Mouse (Mus musculus): ENCODE measurements around the gene Rbmy. TPM values are rescaled to one million over a fixed set of nuclear protein-coding genes. Genes with fewer than 3 reads are reported as not detected.
"Not testable (repeated sequence)": the region's sequence is repeated elsewhere in the genome, so short reads cannot be mapped to it uniquely, and the experiment has no call there.

Rbmy gene
- not detected for total RNA-seq (2022)

DNA sequence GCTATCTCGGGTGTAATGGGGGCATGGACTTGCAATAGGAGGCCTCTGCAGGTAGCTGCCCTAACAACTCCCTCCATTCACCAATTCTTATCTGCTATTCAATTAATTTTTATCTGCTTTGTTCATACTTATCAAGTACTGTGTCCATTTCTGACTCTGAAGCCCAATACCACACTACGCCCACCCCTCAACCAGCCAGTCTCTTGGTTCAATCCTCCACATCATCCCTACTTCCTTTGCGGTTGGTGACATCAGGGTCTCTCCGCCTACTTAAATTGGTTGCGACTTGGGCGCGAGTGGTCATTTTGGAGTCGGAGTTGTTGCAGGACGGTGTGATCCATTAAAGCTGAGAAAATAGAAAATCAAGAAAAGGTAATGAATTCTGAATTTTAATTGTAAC lies at the start of gene Rbmy, which contains the start of gene Gm10256:
Gene Rbmy, plus strand, starts transcription at position 301 of the 400 bp plus-strand sequence.
Gene Gm10256, plus strand, starts transcription at position 320 of the 400 bp plus-strand sequence.
- DNase-seq (ENCODE audit: low spot score in 2 of 2), result not testable (repeated sequence)

- not testable (repeated sequence) for DNase-seq (ENCODE audit: low spot score in 2 of 2)
These were observed 34.4 kb upstream of the Rbmy start, which contains the start of gene Gm4064 for GRCm38 (mm10) chrY:2796105-2796504. Gene Gm4064, minus strand, starts transcription at chrY:2796205.

Other genes starting within 250 kb of the Rbmy start
- not detected for gene H2al2c, start 231.6 kb upstream of the Rbmy start, total RNA-seq (2022)
- gene Sry, start 167.0 kb upstream of the Rbmy start, total RNA-seq (2022), result not detected
- gene H2al2b, start 110.0 kb upstream of the Rbmy start, total RNA-seq (2022), result not detected
- not detected for gene Gm4064, start 34.5 kb upstream of the Rbmy start, total RNA-seq (2022)
- not detected for gene Gm10256, start within 50 bp of the Rbmy start, total RNA-seq (2022)
- not detected for gene Gm10352, start 70.3 kb downstream of the Rbmy start, total RNA-seq (2022)
- gene Gm29289, start 101.9 kb downstream of the Rbmy start, total RNA-seq (2022), result not detected

All from layer of hippocampus, adult 8-10 months (tissue).